Mouse (Mus musculus) hindbrain, embryonic 16.5 days (tissue): ENCODE data around the gene Zkscan3. TPM values are rescaled to one million over a fixed set of nuclear protein-coding genes. Genes with fewer than 3 reads are reported as not detected.
A peak's percentile ranks its signal among the peaks of the same experiment; 100 is the strongest.

Experiments used
- ATAC-seq: fragments of 200-750 bp; cut with Nextera tagmentation; 2 replicates; pipeline ENCODE4 v1.8.0; 2017; ENCODE audit warnings: moderate TSS enrichment, moderate library complexity
- H3K27ac ChIP-seq: fragments of 300-500 bp; sonication (generic); 2 replicates; pipeline ENCODE4 v1.5.1; 2014; ENCODE audit warnings: low read depth, mild to moderate bottlenecking, control low read depth, low read length, moderate library complexity
- H3K27me3 ChIP-seq: fragments of 300-500 bp; sonication (generic); replicated peaks from 2 replicates; pipeline ENCODE4 v1.6.1; 2014; ENCODE audit warnings: low read length; ENCODE audit not compliant: control insufficient read depth, insufficient read depth
- H3K36me3 ChIP-seq: fragments of 300-500 bp; sonication (generic); 2 replicates; pipeline ENCODE4 v1.6.1; 2014; ENCODE audit warnings: mild to moderate bottlenecking, low read length, moderate library complexity, mixed read lengths; ENCODE audit not compliant: control insufficient read depth, insufficient read depth
- H3K4me1 ChIP-seq: fragments of 300-500 bp; sonication (generic); 2 replicates; pipeline ENCODE4 v1.6.1; 2014; ENCODE audit warnings: low read depth, low read length; ENCODE audit not compliant: control insufficient read depth, insufficient read depth
- H3K4me2 ChIP-seq: fragments of 300-500 bp; sonication (generic); 2 replicates; pipeline ENCODE4 v1.6.1; 2014; ENCODE audit warnings: mild to moderate bottlenecking, low read length, control low read depth, moderate library complexity
- H3K4me3 ChIP-seq: fragments of 300-500 bp; sonication (generic); 2 replicates; pipeline ENCODE4 v1.5.1; 2014; ENCODE audit warnings: mild to moderate bottlenecking, low read length, control low read depth, moderate library complexity
- H3K9ac ChIP-seq: fragments of 300-500 bp; sonication (generic); 2 replicates; pipeline ENCODE4 v1.6.1; 2014; ENCODE audit warnings: low read depth, mild to moderate bottlenecking, control low read depth, low read length, moderate library complexity
- H3K9me3 ChIP-seq: fragments of 300-500 bp; sonication (generic); 2 replicates; pipeline ENCODE4 v1.6.1; 2014; ENCODE audit warnings: mild to moderate bottlenecking, low read length, moderate library complexity; ENCODE audit not compliant: control insufficient read depth
- WGBS: fragments of 180-500 bp; shearing (Covaris S2); extraction: QIAGEN DNeasy Blood & Tissue Kit; methylation state at CpG from one replicate; pipeline ENCODE4 v1.1.7; 2014; 5-methylcytosine and 5-hydroxymethylcytosine counted together
- polyA plus RNA-seq: library from polyadenylated mRNA; unstranded; fragments of >200 nt; fragmentation: Nextera tagmentation; extraction: Ambion mirVana; gene quantifications from 2 replicates; pipeline ENCODE4 v1.2.1, GENCODE M21; 2015

The Zkscan3 gene
- polyA plus RNA-seq, 1 experiment from 2014 or later: 60.5 TPM

GRCm38 (mm10) chr13:21417298-21418010 is 14.9 kb upstream of the Zkscan3 start:
- Histone ChIP-seq H3K4me3 (no peak overlapping the region), H3K9me3 (no peaks in the 10 kb centered on the region), H3K27me3 (no peaks in the 10 kb centered on the region), H3K9ac (no peak overlapping the region), H3K27ac (no peak overlapping the region), H3K36me3 (no peaks in the 10 kb centered on the region), H3K4me1 (no peaks in the 10 kb centered on the region), H3K4me2 (no peak overlapping the region)
- no peak for ATAC-seq
- WGBS: 79% methylated on average over 6 of the region's 6 CpGs

- H3K36me3 ChIP-seq: no peaks in the 10 kb centered on the region
- 98% methylated on average over 2 of the region's 2 CpGs for WGBS
- H3K4me2 ChIP-seq: no peak overlapping the region
- no peak overlapping the region for H3K9ac ChIP-seq
- no peak overlapping the region for H3K27ac ChIP-seq
- H3K9me3 ChIP-seq: no peaks in the 10 kb centered on the region
- no peaks in the 10 kb centered on the region for H3K27me3 ChIP-seq
- H3K4me3 ChIP-seq: no peak overlapping the region
- no peak for ATAC-seq
- no peaks in the 10 kb centered on the region for H3K4me1 ChIP-seq
Observed at GRCm38 (mm10) chr13:21415750-21416149, 13.2 kb upstream of the Zkscan3 start.

- Histone ChIP-seq H3K36me3 (no peaks in the 10 kb centered on the region), H3K27ac (no peak overlapping the region), H3K9me3 (no peaks in the 10 kb centered on the region), H3K4me1 (no peaks in the 10 kb centered on the region), H3K9ac (no peak overlapping the region), H3K27me3 (no peaks in the 10 kb centered on the region), H3K4me2 (no peak overlapping the region), H3K4me3 (no peak overlapping the region)
- no peak for ATAC-seq
- 92% methylated on average over 4 of the region's 4 CpGs for WGBS
Observed at GRCm38 (mm10) chr13:21415266-21415665, 12.7 kb upstream of the Zkscan3 start.

- no peaks in the 10 kb centered on the region for H3K4me1 ChIP-seq
- no peak overlapping the region for H3K27ac ChIP-seq
- no peak overlapping the region for H3K4me2 ChIP-seq
- no peak for ATAC-seq
- H3K27me3 ChIP-seq: no peaks in the 10 kb centered on the region
- H3K4me3 ChIP-seq: no peak overlapping the region
- no peaks in the 10 kb centered on the region for H3K36me3 ChIP-seq
- 65% methylated on average over 15 of the region's 15 CpGs for WGBS
- no peak overlapping the region for H3K9ac ChIP-seq
- no peaks in the 10 kb centered on the region for H3K9me3 ChIP-seq
Observed at GRCm38 (mm10) chr13:21414231-21415212, 12.0 kb upstream of the Zkscan3 start.

GRCm38 (mm10) chr13:21408805-21409459 is 6.4 kb upstream of the Zkscan3 start:
- no peak for ATAC-seq
- Histone ChIP-seq H3K9me3 (no peaks in the 10 kb centered on the region), H3K4me1 (peaks cover 6% of the 10 kb centered on the region), H3K4me3 (peak overlapping the region; percentile 62), H3K9ac (peak overlapping the region; percentile 82), H3K27me3 (no peaks in the 10 kb centered on the region), H3K4me2 (peak overlapping the region; percentile 82), H3K36me3 (no peaks in the 10 kb centered on the region), H3K27ac (peak overlapping the region; percentile 72)
- WGBS: 50% methylated on average over 11 of the region's 11 CpGs

GRCm38 (mm10) chr13:21407969-21408804 is 5.6 kb upstream of the Zkscan3 start:
- Histone ChIP-seq H3K4me2 (peak overlapping the region; percentile 82), H3K27me3 (no peaks in the 10 kb centered on the region), H3K36me3 (no peaks in the 10 kb centered on the region), H3K4me1 (peaks cover 6% of the 10 kb centered on the region), H3K27ac (peak overlapping the region; percentile 89), H3K4me3 (peak overlapping the region; percentile 62), H3K9ac (peak overlapping the region; percentile 82), H3K9me3 (no peaks in the 10 kb centered on the region)
- WGBS: 3% methylated on average over 27 of the region's 27 CpGs
- peak; percentile 99 for ATAC-seq

GRCm38 (mm10) chr13:21407341-21407740 is 4.8 kb upstream of the Zkscan3 start:
- WGBS: 79% methylated on average over 11 of the region's 11 CpGs
- H3K27ac ChIP-seq: no peak overlapping the region
- H3K4me3 ChIP-seq: no peak overlapping the region
- H3K9ac ChIP-seq: 0 out of 2 replicates have a peak overlapping the region, but pooled peaks have one; percentile 82
- H3K27me3 ChIP-seq: no peaks in the 10 kb centered on the region
- no peaks in the 10 kb centered on the region for H3K9me3 ChIP-seq
- H3K4me1 ChIP-seq: peaks cover 6% of the 10 kb centered on the region
- no peak for ATAC-seq
- peak overlapping the region; percentile 82 for H3K4me2 ChIP-seq
- H3K36me3 ChIP-seq: no peaks in the 10 kb centered on the region

GRCm38 (mm10) chr13:21402848-21403247 is 293 bp upstream of the Zkscan3 start:
- Histone ChIP-seq H3K9ac (peak overlapping the region; percentile 93), H3K9me3 (no peaks in the 10 kb centered on the region), H3K27me3 (no peaks in the 10 kb centered on the region), H3K4me2 (peak overlapping the region; percentile 82), H3K4me1 (peaks cover 22% of the 10 kb centered on the region), H3K27ac (no peak overlapping the region; the same call in 1 of the 2 replicates), H3K36me3 (no peaks in the 10 kb centered on the region; the same call in 1 of the 2 replicates), H3K4me3 (peak overlapping the region; percentile 92)
- ATAC-seq: peak; percentile 64
- WGBS: 0% methylated on average over 2 of the region's 2 CpGs
